Mouse (Mus musculus) left cerebral cortex, adult 9 months (tissue): ENCODE measurements around the gene Hs3st4.
A peak's percentile ranks its signal among the peaks of the same experiment; 100 is the strongest.

Experiments used
- DNase-seq, 2 experiments: peaks; one replicate each; pipeline ENCODE4 v3.0.0; 2022; ENCODE audit warnings: low spot score in 2 of 2

Hs3st4 gene

DNA sequence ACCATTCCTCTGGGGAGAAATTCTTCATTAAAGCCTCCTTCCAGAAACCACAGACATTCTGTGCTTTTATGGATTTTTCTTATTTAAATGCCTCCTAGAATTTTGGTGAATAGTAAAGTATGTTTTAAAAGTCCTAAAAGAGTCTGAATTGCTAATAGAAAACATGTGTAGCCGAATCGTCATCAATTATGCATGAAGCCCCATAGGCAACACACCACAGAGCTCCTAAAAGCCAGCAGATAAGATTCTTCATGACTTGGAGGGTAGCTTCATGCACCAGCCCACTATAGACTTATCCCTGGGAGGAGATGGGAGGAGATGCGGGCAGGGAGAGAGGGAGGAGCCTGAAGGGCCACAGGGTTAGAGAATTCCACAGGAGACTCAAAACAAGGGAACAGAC, 358.8 kb downstream of the Hs3st4 start:
- no peak for DNase-seq

DNA sequence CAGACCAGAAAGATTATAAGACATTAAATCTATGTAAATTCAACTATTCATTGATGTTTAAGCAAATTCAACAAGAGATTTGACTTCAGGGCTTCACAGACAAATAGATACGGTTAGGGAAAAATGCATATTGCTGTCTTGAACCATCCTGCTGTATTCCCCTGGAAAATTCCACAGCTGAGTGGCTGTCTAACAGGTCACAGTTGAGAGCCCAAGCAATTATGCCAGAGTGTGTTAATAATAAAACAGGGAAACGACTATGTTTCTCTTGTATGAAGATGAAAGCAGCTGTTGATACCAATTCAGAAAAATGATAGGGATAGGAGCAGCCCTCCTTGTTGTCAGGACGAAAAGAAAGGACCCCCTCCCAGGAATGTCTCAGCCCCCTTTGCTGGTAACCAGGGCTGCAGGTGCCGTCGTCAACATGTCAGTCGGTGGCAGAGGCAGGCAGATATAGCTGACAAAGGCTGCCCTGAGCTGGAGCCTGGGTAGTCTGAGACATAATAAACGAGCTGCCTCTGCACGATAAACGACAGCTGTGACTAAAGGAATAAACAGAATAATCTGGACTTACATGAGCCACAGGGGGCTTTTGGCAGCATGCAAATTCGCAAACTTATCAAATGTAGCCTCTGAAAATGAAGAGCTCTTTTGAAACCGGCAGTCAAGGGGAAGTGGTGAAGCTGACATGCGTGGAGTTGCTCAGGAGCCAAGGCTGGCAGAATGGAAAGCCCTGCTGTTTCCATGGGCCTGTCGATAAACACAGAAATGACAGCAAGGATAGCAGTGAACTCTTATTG, 364.7 kb downstream of the Hs3st4 start:
- peak in 1 of 2 experiments; percentile 10 for DNase-seq

DNA sequence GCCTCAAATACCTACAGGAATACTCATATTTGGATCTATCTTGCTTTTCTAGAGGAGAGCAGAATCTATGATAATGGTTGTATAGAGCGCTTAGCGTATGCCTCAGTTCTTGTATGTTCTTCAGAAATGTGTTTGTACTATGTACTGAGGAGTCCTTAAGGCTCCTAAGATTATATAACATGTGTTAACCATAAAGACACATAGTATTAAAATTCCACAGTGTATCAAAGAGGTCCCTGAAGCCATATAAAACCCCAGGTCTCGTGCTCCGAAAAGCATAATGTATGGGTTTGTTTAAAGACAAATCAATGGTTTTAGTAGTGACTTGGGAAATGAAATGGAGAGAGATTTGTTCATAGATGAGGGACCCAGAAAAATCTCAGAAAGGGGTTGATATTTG, 371.4 kb downstream of the Hs3st4 start:
- DNase-seq: no peak

DNA sequence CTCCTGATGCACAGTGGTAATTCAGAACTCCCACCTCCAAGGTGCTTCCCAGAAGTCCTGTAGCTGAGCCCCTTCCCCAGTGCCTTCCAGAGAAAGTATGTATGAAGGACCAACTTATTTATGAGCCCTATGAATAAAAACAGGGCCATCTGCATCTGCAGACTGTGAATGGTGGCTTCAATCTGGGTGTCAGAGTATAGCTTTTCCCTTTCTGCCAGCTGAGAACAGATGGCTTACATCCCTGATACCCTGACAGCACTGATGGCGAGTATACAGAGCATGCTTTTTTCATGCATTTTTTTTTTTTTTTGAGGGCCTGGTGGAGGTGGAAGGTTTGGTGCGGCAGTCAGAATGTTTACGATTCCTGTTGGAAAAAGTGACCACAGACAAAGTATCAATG, 375.4 kb downstream of the Hs3st4 start:
- DNase-seq: no peak

DNA sequence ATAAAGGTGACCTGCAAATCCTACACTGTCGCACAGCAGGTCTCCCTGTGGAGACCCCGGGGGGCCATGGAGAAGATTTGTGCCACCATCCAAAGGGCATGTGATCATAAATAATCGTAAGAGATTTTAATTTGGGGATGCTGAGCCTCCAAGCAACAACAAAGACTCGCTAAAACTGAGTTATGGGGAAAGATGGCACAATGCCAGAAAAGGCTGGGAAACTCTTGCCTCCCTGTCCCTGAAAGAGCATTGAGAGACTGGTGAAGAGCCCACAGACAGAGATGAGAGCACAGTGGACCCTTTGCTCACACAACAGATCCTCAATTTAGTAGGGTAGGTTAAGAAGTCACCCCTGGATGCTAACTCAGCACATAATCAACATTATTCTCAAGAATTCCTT, 377.2 kb downstream of the Hs3st4 start:
- DNase-seq: no peak

DNA sequence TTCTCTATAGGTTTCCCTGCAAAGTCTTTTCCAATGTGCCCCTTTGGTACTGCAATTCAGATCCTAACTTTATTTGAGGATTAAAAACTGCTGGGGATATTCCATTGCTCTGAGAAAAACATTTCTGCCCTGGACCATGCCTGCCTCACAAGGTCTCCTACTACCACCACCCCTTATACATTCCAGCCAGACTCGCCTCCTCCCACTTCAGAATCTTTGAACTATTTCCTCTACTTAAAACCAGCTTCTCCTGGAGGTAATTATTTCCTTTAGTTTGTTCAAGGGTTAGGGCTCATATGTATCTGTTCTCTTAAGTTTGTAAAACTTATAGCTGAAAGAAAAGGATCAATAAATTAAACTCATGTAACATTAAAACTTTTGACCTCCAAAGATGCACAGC, 389.6 kb downstream of the Hs3st4 start:
- no peak for DNase-seq

DNA sequence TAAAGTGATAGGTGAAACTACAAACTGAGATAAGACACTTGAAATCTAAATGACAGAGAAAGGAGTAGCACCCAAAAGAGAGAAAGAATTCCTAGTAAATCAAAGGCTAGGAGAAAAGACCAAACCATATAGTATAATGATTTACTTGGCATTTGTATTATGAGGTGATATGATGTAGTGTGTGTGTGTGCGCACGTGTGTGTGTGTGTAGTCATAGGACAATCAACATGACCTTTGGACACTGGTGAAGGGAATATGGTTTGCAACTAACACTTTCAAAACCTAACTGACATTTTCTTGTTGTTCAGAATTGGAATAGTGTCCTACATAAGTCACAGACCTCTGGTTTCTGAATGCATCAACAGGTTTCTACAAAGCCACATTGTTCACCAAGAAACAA, 390.0 kb downstream of the Hs3st4 start:
- DNase-seq: no peak

DNA sequence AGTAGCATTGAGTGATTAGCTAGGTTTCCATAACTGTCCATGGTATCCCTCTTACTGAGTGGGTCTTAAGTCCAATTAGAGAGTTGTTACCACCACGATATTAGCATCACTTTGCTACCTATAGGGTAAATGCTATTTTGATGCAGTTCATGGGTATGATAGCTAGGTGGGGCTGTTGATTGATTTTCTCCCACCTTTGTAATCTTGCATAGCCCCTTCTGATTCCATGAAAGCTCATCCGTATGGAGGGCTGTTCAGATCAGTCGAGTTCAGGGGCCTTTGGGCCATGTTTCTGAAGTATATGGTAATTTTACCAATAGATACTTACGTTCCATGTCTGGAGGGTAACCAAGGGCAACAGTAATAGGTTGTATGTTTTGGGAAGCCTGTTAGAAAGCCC, 400.8 kb downstream of the Hs3st4 start:
- peak in 1 of 2 experiments; percentile 12 for DNase-seq

DNA sequence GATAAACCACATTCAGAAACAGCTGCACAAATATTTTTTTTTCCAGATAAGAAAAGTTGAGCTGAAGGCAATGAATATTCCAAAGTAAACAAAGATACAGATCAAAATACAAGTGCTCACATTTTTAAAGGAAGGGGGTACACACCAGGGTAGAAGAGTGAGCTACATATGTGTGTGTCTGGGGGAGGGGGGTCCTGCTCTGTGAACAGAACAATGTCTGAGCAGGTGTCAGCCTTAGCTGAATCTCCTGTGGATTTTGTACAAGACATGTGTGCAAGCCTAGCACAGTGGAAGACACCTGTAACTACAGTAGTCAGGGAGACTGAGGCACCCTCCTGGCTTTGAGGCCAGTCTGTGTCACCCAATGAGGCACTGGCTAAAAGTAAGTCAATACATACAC, 416.5 kb downstream of the Hs3st4 start:
- no peak for DNase-seq

DNA sequence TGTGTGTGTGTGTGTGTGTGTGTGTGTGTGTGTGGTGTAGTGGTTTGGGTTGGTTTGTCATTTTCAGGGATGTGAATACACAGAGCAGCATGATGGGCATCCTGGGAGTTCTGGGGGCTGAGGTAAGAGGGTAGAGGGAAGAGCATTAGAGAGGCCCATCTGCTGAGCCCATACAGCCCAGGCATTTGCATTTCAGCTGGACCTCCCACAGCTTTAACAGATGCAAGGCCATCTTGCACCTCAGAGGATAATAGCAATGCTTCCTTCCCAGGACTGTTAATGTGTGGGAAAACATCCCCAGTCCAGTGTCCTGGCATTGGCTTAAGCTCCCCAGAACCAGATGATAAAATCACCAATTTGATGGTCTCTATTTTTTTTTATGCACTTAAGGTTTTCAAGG, 444.3 kb downstream of the Hs3st4 start:
- DNase-seq: no peak
